Mouse (Mus musculus) c-Kit-positive CD71-positive TER-119-negative erythroid progenitor cells, embryonic 14.5 days (primary cell): Measurements from ENCODE around the gene Xylb.

ENCODE experiments used
- DNase-seq: peaks from one replicate; pipeline ENCODE4 v3.0.0-alpha.2; 2013; ENCODE audit warnings: low read depth

The Xylb gene

DNA sequence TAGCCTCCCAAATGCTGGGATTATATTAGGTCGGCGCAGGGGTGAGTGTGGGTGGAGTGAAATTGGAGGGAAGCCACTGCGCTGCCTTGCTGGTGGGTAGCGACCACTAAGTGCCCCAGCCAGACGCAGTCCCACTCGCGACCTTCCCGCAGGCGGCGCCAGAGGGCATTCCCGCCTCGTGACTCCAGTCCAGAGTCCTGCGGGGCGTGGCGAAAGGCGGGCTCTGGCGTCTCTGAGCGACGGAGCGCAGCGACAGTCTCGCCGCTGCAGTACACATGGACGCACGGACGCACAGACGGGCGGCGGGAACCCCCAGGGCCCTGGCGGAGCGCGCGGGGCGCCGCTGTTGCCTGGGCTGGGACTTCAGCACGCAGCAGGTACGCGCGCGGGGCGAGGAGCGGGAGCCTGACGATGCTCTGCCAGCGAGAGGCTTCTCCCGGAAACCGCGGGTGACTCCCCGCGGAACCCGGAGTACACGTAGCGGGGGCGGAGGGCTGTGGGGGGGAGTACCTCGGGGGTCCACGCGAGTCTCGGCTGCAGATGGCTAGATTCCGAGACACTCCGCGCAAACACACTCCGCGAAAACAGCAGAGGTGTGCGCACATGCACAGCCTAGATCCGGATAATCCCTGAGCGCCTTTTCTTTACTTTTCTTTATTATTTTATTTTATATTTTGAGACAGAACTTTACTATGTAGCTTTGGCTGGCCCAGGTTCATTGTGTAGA is at the start of gene Xylb:
Xylb (plus strand) TSS at position 51 of the 727 bp plus-strand sequence.
- DNase-seq, result peak; percentile 85

DNA sequence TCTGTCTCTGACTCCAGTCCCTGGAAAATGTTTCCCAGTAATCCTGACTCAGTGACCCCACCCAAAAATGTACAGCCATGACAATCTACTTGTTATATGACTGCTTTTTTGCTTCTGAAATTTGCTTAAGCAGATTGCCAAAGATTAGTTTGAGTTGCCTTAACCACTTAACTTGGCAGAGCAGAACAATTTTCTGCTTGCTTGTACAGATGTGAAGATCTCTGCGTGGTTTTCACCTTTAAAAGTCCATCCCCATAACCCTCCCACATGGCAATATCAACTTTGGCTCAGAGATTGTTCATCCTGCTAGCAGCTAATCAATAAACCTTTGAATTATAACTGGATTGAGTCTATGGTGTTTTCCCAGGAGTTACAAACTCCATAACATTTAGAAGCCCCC is 48.1 kb upstream of the Xylb start:
- no peak for DNase-seq

DNA sequence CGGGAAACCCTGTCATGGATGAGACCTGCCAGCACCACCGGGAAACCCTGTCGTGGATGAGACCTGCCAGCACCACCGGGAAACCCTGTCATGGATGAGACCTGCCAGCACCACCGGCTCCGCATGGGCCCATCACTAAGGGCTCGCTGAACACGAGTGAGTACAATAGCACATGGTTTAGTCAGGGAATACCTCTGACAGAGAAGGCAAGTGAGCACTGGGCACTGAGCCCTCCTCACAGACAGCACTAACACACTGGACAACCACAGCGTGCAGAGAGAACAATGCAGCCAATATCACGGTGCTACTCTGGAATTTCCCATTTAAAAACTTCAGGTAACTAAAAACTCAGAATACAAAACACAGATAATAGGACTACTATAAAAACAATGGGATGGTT is 44.1 kb upstream of the Xylb start:
- no peak for DNase-seq

DNA sequence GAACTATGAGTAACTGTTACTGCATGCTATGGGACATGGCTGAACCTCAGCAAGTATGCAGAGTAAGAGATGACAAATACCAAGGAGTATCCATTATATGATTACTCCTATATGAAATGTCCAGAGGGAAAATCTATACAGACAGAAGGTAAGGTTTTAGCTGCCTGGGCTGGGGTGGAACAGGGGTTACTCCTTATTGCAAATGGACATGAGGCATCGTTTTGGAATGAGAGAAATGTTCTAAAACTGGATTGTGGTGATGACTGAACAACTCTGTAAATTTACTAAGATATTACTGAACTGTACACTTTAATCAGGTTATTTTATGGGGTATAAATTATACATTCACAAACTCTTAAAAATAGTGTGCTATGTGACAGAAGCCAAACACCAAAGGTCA is 38.3 kb upstream of the Xylb start:
- no peak for DNase-seq

DNA sequence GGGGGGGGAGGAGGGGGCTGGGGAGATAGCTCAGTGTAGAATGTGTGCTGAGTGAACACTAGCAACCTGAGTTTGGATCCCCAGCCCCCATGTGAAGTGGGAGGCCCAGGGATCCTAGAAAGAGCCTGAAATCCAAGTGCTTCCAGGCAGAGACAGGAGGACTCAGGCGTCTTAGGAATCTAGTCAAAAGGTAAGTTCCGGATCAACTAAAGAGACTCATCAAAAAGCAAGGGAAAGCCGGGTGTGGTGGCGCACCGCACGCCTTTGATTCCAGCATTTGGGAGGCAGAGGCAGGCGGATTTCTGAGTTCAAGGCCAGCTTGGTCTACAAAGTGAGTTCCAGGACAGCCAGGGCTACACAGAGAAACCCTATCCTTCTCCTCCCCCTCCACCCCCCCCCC is 36.7 kb upstream of the Xylb start:
- no peak for DNase-seq

DNA sequence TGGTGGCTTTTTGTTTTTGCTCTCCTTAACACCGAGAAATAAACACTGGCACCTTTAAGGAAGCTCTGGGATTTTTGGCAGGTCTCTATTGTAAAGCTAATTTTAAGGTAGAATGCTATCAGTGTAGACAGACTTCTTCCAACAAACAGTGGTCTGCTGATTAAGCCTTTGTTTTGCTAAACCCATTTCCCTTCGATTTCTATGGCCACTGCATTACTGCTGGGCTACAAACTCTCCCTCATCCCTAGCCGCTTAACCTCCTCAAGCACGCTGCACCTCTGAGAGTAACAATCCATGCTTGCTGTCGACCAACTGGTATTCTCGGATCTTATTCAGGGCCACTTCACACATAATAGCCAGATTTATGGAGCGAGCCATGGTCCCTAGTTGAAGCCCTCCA is 36.2 kb upstream of the Xylb start:
- peak; percentile 22 for DNase-seq

DNA sequence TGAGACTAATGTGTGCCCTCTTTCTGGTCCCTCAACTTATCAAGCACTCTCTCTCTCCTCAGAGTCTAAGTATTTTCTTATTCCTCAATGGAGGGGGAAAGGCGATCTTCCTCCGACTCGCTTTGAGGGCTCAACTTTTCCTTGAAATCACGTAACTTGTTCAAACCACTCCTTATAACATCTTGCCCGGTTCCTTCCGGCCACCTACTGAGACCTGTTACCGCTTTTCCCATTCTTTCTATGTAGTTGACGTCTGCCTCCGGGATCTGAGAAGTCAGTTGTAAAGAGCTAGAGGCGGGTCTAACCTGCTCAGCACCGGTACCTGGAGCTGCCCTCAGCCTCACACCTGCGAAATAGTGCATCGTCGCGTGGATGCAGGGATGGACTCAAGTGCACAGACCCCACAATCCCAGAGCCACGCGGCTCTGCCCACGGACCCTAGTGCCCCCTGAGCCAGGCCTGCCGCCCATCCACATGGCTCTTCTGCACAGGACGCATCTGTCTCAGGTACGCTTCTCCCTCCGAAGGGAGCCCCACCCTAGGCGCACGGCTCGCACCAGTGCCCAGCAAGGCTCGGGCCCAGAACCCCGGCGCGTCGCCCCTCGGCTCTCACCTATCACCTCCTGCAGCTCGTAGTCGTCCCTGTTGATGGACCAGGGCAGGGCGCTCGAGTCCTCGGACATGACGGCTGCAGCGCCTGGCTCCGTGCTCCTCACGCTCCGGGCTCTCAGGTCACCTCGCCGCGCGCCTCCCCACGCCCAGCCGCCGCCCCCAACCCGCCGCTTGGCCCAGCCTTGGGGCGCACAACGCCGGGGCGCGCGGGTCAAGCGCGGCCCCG is 35.6 kb upstream of the Xylb start:
- DNase-seq, result peak; percentile 15

DNA sequence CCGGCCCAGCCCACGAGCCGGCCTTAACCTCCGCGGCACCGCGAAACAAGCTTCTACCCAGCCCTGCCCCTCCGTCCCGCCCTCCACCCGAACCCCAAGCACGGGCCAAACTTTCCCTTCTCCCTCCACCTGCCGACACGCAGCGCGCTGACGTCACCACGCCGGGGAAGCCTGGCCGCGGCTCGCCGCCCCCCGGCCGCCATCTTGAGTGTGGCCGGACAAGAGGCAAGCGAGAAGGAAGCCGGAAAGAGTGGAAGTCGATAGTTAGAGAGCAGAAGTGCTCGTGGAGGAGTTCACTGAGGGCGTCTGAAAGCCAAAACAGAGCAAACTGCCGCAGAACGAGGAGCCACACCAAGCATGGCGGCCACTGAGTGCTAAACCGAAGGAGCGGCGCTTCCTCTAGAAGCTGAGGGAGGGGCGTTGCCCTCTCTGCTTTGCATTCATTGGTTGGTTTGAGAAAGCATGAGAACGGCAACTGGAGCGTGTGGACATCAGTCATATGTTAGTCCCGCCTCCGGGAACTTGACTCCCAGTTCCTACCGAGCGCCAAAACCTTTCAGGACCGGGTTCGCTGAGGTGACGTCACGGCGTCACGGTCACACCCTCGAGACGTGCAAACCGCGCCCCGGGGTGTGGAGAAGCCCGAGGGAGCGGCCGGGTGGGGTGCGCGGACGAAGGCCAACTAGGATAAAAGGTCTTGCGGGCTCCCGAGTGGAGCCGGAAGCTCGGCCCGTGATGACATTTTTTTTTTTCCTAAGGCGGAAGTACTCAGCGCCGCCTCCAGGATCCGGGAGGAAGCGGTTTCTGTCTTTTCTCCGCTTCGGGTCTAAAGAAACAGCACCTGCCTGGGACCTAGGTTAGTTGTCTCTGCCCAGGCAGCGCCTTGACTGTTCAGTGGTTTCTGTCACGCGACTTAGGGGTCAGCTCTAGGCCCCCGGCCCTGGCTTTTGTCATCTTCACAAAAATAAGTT is 34.6 kb upstream of the Xylb start, which contains the start of gene Oxsr1:
Oxsr1 (minus strand) TSS at position 139 of the 971 bp plus-strand sequence.
- DNase-seq, result peak; percentile 99

DNA sequence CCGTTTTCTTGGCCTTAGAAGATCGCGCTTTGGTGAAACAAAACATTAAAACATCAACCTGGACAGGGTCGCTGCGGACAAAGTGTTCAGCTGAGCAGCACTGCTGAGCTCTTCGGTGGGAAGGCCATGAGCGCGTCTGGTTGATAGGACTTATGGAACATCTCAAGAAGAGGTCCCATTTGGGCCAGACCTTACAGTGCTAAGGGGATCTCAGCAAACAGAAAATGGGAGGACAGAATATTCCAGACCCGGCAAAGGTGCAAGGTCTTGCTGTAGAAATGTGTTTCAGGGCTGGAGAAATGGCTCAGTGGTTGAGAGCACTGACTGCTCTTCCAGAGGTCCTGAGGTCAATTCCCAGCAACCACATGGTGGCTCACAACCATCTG is 33.9 kb upstream of the Xylb start:
- peak; percentile 50 for DNase-seq

DNA sequence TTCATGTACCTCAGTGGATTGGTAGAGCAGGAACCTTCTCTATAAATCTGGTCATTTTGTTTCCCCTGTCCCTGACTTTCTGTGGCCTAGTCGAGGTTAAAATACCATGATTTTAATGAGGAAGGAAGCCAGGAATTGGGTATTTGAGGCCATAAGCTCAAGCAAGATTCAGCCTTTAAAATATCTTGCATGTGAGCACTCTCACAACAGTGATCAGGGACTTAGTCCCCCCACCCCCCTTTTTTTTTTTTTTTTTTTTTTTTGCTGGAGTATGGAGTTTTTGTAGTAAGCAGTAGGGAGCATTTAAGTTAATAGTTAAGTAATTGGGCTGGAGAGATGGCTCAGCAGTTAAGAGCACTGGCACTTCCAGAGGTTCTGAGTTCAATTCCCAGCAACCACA is 33.1 kb upstream of the Xylb start:
- DNase-seq, result no peak

DNA sequence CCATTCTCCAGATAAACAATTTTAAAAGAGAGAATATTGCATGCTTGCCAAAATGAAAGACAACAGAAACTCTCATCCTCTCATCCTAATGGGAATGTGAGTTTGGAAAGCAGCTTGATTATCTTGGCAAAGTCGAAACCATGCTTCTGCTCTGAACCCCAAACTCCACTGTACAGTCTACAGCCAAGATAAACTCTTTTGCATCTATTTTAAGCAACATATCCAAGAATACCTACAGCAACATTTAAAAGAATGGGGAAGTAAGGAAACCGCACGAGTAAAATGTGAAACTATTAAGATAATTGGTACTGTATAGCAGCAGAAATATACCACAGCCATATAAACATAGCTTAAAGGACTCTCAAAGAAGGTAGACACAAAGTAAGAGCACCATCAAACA is 28.7 kb upstream of the Xylb start:
- no peak for DNase-seq

DNA sequence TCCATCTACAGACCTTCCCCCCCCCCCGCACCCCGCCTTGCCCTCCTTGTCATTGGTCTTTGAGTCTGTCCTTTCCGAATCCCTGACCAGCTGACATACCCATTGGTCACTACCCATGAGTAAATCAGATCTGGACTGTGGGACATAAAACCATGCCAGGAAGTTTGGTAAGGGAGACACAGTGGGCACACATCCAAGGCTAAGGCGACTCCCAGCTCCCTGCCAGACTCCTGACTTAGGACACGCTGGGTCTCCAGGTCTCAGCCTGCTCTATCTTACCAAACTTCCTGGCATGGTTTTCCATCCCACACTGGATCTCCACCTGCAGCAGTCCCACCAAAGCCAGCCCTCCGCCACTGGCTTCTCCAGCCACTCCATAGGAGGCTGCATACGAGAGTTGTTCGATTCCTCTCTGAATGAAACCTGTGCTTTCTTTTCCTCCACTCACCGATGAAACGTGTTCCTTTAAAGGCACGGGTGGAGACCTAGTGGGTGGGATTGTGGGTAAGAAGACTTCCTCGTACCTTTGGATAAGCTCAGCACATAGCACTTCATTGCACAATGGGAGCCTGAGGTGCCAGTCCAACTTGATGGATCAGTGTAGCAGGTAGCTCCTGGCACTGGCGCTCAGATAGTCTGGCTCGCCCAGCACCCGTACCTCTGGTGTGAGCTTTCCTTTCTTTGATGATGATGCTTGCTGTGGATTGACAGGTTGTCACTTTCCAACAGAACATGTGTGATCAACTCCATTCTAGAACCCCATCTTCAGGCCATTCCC is 26.8 kb upstream of the Xylb start:
- DNase-seq, result no peak

DNA sequence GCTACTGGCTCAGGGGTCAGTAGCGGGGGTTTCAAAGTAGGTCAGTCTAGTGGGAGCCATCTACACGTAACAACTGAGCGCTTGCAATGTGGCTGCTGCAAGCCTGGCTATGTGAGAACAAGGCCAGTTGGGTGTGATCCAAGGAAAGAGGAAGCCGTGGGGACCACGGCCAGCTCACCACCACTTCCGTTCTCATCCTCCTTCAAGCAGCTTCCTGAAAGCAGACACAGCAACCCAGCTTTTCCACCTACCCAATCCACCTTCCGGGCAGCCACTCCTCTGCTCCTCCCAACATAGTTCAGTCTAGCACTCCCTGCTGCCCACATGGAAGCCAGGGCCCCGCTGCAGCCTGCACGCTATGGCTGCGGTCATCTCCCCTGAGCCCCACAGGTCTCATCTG is 22.9 kb upstream of the Xylb start:
- no peak for DNase-seq

DNA sequence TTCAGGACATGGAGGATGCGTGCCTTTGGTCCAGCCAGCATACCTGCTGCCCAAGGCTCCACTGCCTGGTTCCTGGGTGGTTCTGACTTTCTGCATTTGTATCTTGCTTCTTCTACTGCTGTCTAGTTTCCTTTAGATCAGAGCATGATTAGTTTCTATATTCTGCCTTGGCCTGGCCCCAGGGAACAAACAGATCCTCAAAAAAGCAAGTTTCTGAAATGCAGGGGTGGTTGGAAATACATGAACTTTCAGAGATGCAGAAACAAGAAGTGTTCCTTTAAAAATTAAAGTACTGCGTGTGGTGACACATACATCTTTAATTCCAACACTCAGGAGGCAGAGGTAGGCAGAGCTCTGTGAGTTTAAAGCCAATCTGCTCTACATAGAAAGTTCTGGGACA is 22.3 kb upstream of the Xylb start:
- DNase-seq, result no peak

DNA sequence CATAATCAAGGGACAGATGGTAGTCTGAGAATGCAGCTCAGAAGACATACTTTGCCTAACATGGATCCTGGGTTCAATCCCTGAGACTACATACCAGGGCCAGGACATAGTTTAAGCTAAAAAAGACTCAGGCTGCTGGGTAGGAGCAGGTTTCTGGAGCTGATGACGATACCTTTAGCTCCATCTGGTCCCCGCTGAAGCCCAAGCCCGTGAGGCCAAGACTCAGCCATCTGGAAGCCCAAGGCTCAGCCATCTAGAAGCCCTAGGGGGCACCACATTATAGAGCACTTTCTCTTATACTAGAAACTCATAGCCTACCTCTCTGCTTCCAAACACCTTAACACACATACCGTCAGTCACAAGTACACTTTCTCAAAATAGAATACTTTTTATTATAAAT is 21.6 kb upstream of the Xylb start:
- no peak for DNase-seq

DNA sequence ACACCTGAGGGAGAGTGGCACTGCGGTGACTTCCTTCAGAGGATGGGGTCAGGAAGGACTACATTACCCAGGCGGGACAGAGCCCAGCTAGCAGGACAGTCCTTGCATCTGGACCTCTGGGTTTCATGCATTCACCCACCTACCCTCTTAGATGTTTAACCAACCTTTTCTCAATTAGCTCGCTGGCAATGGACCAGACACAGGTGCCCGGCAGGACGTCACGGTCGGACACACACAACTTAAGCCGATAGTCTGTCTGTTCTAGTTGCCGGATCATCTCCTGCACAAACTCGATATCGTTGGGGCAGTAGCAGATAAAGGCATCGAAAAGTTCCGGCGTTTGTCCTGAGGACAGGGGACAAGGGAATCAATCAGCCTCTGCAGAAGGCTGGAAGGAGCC is 19.3 kb upstream of the Xylb start:
- DNase-seq, result no peak

DNA sequence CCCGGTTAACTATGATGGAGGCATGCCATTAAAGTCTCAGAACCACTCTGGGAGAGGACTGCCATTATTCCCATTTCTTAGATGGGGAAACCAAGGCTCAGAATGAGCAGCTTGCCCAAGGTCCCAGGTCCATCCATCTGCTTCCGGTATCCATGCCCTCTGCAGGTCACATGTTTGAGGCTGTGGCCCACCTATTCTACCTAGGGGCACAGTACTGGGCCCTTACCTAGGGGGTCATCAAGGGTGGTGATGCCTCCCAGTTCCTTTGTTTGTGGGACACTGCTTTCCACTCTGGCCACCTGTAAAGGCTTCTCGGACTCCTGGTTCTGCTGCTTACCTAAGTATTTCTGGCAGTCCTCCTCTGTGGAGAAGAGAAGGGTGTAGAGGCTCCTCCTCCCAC is 18.8 kb upstream of the Xylb start:
- no peak for DNase-seq

DNA sequence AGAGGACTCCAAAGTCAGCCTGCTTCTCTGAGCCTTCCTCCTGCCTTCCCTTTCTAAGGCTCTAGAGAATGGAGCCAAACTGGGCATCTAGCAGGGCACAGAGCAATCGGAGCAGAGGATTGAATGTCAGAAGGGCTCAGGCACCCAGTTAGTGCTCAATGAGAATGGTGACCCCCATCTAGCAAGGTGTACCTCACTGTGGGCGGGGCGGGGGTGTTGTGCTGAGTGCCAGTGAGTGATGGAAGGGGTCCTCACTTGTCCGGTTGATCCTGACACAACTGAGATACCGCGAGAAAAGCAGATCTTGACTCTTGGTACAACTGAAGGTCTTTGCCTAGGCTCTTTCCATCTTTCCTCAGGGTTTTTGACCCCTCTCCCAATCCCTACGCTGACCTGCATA is 18.1 kb upstream of the Xylb start:
- DNase-seq, result no peak

DNA sequence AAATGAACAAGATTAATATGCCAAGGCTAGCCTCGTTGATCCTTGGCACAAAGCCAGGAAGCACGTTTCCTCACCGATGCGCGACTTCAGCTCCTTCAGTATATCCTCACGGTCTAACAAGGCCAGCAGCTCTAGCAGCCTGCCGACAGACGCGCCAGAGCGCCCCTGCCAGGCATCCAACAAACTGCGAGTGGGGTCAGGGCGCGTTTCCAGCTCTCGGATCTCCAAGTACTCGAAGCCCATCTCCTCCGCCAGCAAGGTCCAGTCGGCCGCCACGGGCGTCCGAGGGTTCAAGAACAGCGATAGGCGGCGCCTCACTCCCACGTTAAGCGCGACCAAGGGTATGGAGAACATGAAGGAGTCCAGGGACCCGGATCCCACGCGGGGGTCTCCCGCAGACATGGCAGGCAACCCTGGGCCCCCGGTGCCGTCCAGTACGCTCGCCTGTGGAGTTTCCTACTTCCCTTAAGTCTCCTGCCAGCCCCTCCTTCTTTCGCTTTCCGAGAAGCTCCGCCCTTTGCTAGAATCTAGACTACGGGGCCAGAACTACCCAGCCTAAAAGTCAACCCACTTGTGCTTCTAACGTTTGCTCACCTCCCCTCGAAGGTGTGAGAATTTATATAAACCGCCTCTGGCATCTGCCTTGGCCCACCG is 17.5 kb upstream of the Xylb start, which contains the start of gene Acaa1a:
Acaa1a (plus strand) TSS at position 119 of the 654 bp plus-strand sequence.
- peak; percentile 85 for DNase-seq

DNA sequence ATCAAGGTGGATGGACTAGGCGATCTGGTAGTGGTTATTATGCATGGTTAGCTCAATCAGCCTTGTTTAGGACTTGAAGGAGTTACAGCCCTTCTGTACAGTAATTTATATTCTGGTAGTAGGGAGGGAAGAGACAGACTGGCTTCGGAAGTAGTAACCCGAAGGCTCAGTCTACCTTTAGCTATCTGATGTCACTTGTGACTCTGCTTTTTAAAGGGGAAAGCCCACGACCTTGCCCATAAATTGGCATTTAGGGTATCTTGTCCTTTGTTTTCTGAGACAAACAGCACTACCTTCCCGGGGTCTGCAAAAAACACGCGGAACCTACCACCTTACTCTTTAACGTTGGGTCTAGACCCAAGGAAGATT is 17.0 kb upstream of the Xylb start:
- DNase-seq, result no peak
